Mouse (Mus musculus): Measurements from ENCODE around the gene Nup85.

- no peak for TF ChIP-seq CTCF (IDR thresholded peaks at IDR 0.05; ENCODE audit: low read depth, low read length)
- no peak for TF ChIP-seq POLR2A (IDR thresholded peaks at IDR 0.05; ENCODE audit: insufficient read depth, low read length)
Observed at GRCm38 (mm10) chr11:115618732-115619516, 54.7 kb downstream of the Nup85 start.
